Mouse (Mus musculus): ENCODE measurements around the gene Gm11562.

The Gm11562 gene

DNA sequence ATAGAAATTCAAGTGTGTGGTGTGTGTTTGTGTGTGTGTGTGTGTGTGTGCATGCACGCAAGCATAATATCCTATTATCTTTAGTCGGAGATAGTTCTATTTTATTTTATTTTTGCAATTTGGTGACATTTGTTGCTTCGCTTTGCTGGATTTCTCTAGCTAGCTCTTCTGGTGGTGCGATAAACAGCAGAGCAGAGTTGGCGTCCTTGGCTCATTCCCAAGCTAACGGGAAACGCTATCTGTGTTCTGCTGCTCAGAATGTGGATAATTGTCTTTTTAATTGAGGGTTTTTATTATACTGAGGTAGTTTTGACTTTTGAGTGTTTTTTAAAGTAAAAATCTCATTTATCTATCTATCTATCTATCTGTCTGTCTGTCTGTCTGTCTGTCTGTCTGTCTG lies 35.1 kb downstream of the Gm11562 start:
- DNase-seq (ENCODE audit: extremely low spot score, low spot score) = no peak

DNA sequence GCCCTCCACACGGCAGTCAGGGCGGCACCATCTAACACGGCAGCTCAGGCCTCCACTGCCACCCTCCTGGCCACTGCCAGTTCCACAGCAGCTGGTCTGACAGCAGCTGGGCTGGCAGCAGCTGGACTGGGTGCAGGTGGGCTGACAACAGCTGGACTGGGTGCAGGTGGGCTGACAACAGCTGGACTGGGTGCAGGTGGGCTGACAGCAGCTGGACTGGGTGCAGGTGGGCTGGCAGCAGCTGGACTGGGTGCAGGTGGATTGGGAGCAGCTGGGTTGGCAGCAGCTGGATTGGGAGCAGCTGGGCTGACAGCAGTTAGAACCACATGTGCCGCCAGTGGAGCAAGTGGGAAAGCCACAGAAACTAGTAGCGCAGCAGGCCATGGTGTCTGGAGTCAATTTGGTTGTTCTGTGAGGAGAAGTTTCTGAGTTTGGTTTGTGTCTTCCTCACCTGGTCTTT lies 37.0 kb downstream of the Gm11562 start, which contains the start of gene Krtap1-4:
Gene Krtap1-4, minus strand, starts transcription at position 410 of the 460 bp plus-strand sequence.
- DNase-seq (ENCODE audit: extremely low spot score, low spot score) = no peak

- DNase-seq (ENCODE audit: extremely low spot score, low spot score) = no peak
These were observed 38.7 kb downstream of the Gm11562 start for GRCm38 (mm10) chr11:99581564-99581963.

- no peak for DNase-seq (ENCODE audit: extremely low spot score, low spot score)
These were observed 39.2 kb downstream of the Gm11562 start for GRCm38 (mm10) chr11:99581051-99581450.

DNA sequence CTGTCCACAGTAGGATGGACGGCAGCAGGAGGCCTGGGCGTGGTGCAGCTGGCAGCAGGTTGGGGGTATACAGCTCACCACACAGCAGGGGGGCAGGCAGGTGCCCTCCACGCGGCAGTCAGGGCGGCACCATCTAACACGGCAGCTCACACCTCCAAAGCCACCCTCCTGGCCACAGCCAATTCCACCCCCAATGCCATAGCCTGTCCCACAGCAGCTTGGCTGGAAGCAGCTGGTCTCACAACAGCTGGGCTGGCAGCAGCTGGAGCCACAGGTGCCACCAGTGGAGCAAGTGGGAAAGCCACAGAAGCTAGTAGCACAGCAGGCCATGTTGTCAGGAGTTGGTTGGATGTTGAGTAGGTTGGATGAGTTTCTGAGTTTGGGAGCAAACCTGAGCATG lies 39.6 kb downstream of the Gm11562 start, which contains the start of gene Krtap1-5:
Gene Krtap1-5, minus strand, starts transcription at position 381 of the 400 bp plus-strand sequence.
- no peak for DNase-seq (ENCODE audit: extremely low spot score, low spot score)

- peak; percentile 80 for DNase-seq (ENCODE audit: extremely low spot score, low spot score)
These were observed 46.1 kb downstream of the Gm11562 start for GRCm38 (mm10) chr11:99574106-99574505.

DNA sequence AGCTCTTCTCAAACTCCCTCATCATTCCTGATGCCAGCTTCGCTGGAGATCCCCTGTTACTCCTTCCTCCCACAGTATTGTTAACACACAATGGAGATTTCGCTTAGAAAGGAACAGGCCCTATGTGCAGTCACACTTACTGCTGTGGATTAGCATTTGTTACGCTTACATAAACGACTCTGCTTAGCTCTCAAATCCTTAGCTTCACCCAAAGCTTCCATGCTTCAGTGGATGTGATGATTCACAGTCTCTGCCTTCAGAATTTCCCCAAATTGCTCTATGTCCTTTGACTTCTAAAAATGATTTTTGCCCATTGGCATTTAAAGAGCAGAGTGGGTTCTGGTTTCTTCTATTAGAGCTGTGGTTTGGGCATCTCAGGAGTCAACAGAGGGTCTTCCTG lies 47.1 kb downstream of the Gm11562 start:
- DNase-seq (ENCODE audit: extremely low spot score, low spot score) = no peak
